Mouse (Mus musculus) liver, embryonic 11.5 days (tissue): ENCODE measurements around the gene Arhgap10. TPM values are rescaled to one million over a fixed set of nuclear protein-coding genes. Genes with fewer than 3 reads are reported as not detected.

Experiments used
- ATAC-seq: fragments of 200-750 bp; cut with Nextera tagmentation; replicated peaks from 2 replicates; pipeline ENCODE4 v1.8.0; 2017; ENCODE audit warnings: moderate number of reproducible peaks, mild to moderate bottlenecking, moderate TSS enrichment, moderate library complexity; ENCODE audit not compliant: low FRiP score
- DNase-seq: peaks from one replicate; pipeline ENCODE4 v3.0.0-alpha.2; 2017; ENCODE audit warnings: low spot score
- H3K27ac ChIP-seq: fragments of 300-500 bp; sonication (generic); 2 replicates; pipeline ENCODE4 v1.5.1; 2014; ENCODE audit warnings: mild to moderate bottlenecking, low read depth, low read length, control low read depth
- H3K27me3 ChIP-seq: fragments of 300-500 bp; sonication (generic); replicated peaks from 2 replicates; pipeline ENCODE4 v1.6.1; 2014; ENCODE audit warnings: low read length, mixed read lengths; ENCODE audit not compliant: control insufficient read depth, insufficient read depth
- H3K36me3 ChIP-seq: fragments of 300-500 bp; sonication (generic); 2 replicates; pipeline ENCODE4 v1.6.1; 2014; ENCODE audit warnings: mild to moderate bottlenecking, low read length, moderate library complexity, mixed read lengths; ENCODE audit not compliant: control insufficient read depth, insufficient read depth
- H3K4me1 ChIP-seq: fragments of 300-500 bp; sonication (generic); replicated peaks from 2 replicates; pipeline ENCODE4 v1.6.1; 2014; ENCODE audit warnings: low read length, mixed read lengths; ENCODE audit not compliant: control insufficient read depth, insufficient read depth
- H3K4me2 ChIP-seq: fragments of 300-500 bp; sonication (generic); 2 replicates; pipeline ENCODE4 v1.6.1; 2014; ENCODE audit warnings: mild to moderate bottlenecking, control low read depth, moderate library complexity
- H3K4me3 ChIP-seq: fragments of 300-500 bp; sonication (generic); 2 replicates; pipeline ENCODE4 v1.5.1; 2014; ENCODE audit warnings: low read depth, low read length, control low read depth
- H3K9ac ChIP-seq: fragments of 300-500 bp; sonication (generic); 2 replicates; pipeline ENCODE4 v1.6.1; 2014; ENCODE audit warnings: low read depth, low read length, control low read depth
- H3K9me3 ChIP-seq: fragments of 300-500 bp; sonication (generic); 2 replicates; pipeline ENCODE4 v1.6.1; 2016; ENCODE audit warnings: low read length, inconsistent platforms, mixed read lengths; ENCODE audit not compliant: control insufficient read depth
- WGBS: fragments of 180-500 bp; shearing (Covaris S2); extraction: QIAGEN DNeasy Blood & Tissue Kit; methylation state at CpG from one replicate; pipeline ENCODE4 v1.1.7; 2014; 5-methylcytosine and 5-hydroxymethylcytosine counted together
- polyA plus RNA-seq: library from polyadenylated mRNA; unstranded; fragments of >200 nt; fragmentation: Nextera tagmentation; extraction: Ambion mirVana; gene quantifications from 2 replicates; pipeline ENCODE4 v1.2.1, GENCODE M21; 2014

Arhgap10 gene
- polyA plus RNA-seq, 1 experiment from 2014 or later: 20.2 TPM

- no peak overlapping the region for H3K9ac ChIP-seq
- peaks cover 21% of the 10 kb centered on the region for H3K4me1 ChIP-seq
- no peaks in the 10 kb centered on the region for H3K36me3 ChIP-seq
- 95% methylated on average over 2 of the region's 2 CpGs for WGBS
- ATAC-seq (no peak), DNase-seq (no peak)
- H3K27ac ChIP-seq: no peak overlapping the region
- no peak overlapping the region for H3K4me3 ChIP-seq
- no peaks in the 10 kb centered on the region for H3K27me3 ChIP-seq
- no peak overlapping the region for H3K4me2 ChIP-seq
- H3K9me3 ChIP-seq: no peaks in the 10 kb centered on the region
Observed at GRCm38 (mm10) chr8:77439670-77440069, 78.1 kb downstream of the Arhgap10 start.

GRCm38 (mm10) chr8:77437807-77438493, 79.8 kb downstream of the Arhgap10 start:
- Histone ChIP-seq H3K27me3 (no peaks in the 10 kb centered on the region), H3K4me3 (no peak overlapping the region), H3K9me3 (no peaks in the 10 kb centered on the region), H3K9ac (no peak overlapping the region), H3K27ac (0 out of 2 replicates have a peak overlapping the region, but pooled peaks have one; percentile 5), H3K36me3 (no peaks in the 10 kb centered on the region; the same call in 1 of the 2 replicates), H3K4me1 (peaks cover 24% of the 10 kb centered on the region), H3K4me2 (no peak overlapping the region)
- ATAC-seq: 0 out of 2 replicates have a peak, but pooled peaks have one; percentile 29
- WGBS: 63% methylated on average over 9 of the region's 9 CpGs
- DNase-seq: no peak

GRCm38 (mm10) chr8:77436013-77436990, 81.5 kb downstream of the Arhgap10 start:
- H3K4me1 ChIP-seq: peaks cover 22% of the 10 kb centered on the region

GRCm38 (mm10) chr8:77433221-77433620, 84.5 kb downstream of the Arhgap10 start:
- H3K27ac ChIP-seq: no peak overlapping the region
- H3K4me1 ChIP-seq: peaks cover 15% of the 10 kb centered on the region
- no peak for DNase-seq
- WGBS: 57% methylated on average over 4 of the region's 4 CpGs
- no peak overlapping the region for H3K4me3 ChIP-seq
- H3K36me3 ChIP-seq: no peaks in the 10 kb centered on the region; the same call in 1 of the 2 replicates
- H3K9ac ChIP-seq: no peak overlapping the region
- H3K9me3 ChIP-seq: no peaks in the 10 kb centered on the region
- H3K27me3 ChIP-seq: no peaks in the 10 kb centered on the region
- no peak for ATAC-seq
- H3K4me2 ChIP-seq: no peak overlapping the region

More at GRCm38 (mm10) chr8:77436013-77436990, 81.5 kb downstream of the Arhgap10 start:
- 65% methylated on average over 15 of the region's 15 CpGs for WGBS
- Histone ChIP-seq H3K4me3 (no peak overlapping the region), H3K9me3 (no peaks in the 10 kb centered on the region), H3K27ac (no peak overlapping the region), H3K36me3 (no peaks in the 10 kb centered on the region; the same call in 1 of the 2 replicates), H3K27me3 (no peaks in the 10 kb centered on the region), H3K9ac (no peak overlapping the region), H3K4me2 (no peak overlapping the region)
- no peak for DNase-seq
- ATAC-seq: no peak

- H3K4me3 ChIP-seq: no peak overlapping the region
- H3K9ac ChIP-seq: no peak overlapping the region
- DNase-seq: no peak
- no peak for ATAC-seq
- WGBS: 78% methylated on average over 10 of the region's 10 CpGs
- H3K27me3 ChIP-seq: no peaks in the 10 kb centered on the region
- no peaks in the 10 kb centered on the region for H3K9me3 ChIP-seq
- no peak overlapping the region for H3K4me2 ChIP-seq
- H3K36me3 ChIP-seq: no peaks in the 10 kb centered on the region; the same call in 1 of the 2 replicates
- H3K4me1 ChIP-seq: peaks cover 11% of the 10 kb centered on the region
- no peak overlapping the region for H3K27ac ChIP-seq
Observed at GRCm38 (mm10) chr8:77432726-77433125, 85.0 kb downstream of the Arhgap10 start.

- H3K9ac ChIP-seq: no peak overlapping the region
- no peak overlapping the region for H3K4me3 ChIP-seq
- ATAC-seq: no peak
- H3K36me3 ChIP-seq: no peaks in the 10 kb centered on the region; the same call in 1 of the 2 replicates
- H3K27me3 ChIP-seq: no peaks in the 10 kb centered on the region
- peaks cover 12% of the 10 kb centered on the region for H3K4me1 ChIP-seq
- H3K9me3 ChIP-seq: no peaks in the 10 kb centered on the region
- DNase-seq: no peak
- no peak overlapping the region for H3K4me2 ChIP-seq
- 74% methylated on average over 4 of the region's 4 CpGs for WGBS
- no peak overlapping the region for H3K27ac ChIP-seq
Observed at GRCm38 (mm10) chr8:77428420-77428819, 89.3 kb downstream of the Arhgap10 start.

GRCm38 (mm10) chr8:77428015-77428414, 89.7 kb downstream of the Arhgap10 start:
- H3K4me3 ChIP-seq: no peak overlapping the region
- H3K4me1 ChIP-seq: peaks cover 13% of the 10 kb centered on the region
- no peaks in the 10 kb centered on the region; the same call in 1 of the 2 replicates for H3K36me3 ChIP-seq
- ATAC-seq (no peak), DNase-seq (no peak)
- no peaks in the 10 kb centered on the region for H3K9me3 ChIP-seq
- no peak overlapping the region for H3K27ac ChIP-seq
- no peak overlapping the region for H3K9ac ChIP-seq
- H3K27me3 ChIP-seq: no peaks in the 10 kb centered on the region
- WGBS: 67% methylated on average over 6 of the region's 6 CpGs
- H3K4me2 ChIP-seq: no peak overlapping the region

GRCm38 (mm10) chr8:77427438-77427837, 90.3 kb downstream of the Arhgap10 start:
- Histone ChIP-seq H3K4me1 (peaks cover 14% of the 10 kb centered on the region), H3K36me3 (no peaks in the 10 kb centered on the region), H3K4me2 (no peak overlapping the region), H3K27ac (peak overlapping the region; percentile 65; the same call in 1 of the 2 replicates), H3K27me3 (no peaks in the 10 kb centered on the region), H3K9me3 (no peaks in the 10 kb centered on the region), H3K9ac (no peak overlapping the region), H3K4me3 (no peak overlapping the region)
- DNase-seq (no peak), ATAC-seq (no peak)
- WGBS: 81% methylated on average over 9 of the region's 9 CpGs
